Mouse (Mus musculus) fibroblast of lung, adult 2 months (primary cell): ENCODE data around the gene Cavin3.

Source experiments
- DNase-seq: peaks from one replicate; pipeline ENCODE4 v3.0.0-alpha.2; 2011; ENCODE audit warnings: low read depth

Gene Cavin3

DNA sequence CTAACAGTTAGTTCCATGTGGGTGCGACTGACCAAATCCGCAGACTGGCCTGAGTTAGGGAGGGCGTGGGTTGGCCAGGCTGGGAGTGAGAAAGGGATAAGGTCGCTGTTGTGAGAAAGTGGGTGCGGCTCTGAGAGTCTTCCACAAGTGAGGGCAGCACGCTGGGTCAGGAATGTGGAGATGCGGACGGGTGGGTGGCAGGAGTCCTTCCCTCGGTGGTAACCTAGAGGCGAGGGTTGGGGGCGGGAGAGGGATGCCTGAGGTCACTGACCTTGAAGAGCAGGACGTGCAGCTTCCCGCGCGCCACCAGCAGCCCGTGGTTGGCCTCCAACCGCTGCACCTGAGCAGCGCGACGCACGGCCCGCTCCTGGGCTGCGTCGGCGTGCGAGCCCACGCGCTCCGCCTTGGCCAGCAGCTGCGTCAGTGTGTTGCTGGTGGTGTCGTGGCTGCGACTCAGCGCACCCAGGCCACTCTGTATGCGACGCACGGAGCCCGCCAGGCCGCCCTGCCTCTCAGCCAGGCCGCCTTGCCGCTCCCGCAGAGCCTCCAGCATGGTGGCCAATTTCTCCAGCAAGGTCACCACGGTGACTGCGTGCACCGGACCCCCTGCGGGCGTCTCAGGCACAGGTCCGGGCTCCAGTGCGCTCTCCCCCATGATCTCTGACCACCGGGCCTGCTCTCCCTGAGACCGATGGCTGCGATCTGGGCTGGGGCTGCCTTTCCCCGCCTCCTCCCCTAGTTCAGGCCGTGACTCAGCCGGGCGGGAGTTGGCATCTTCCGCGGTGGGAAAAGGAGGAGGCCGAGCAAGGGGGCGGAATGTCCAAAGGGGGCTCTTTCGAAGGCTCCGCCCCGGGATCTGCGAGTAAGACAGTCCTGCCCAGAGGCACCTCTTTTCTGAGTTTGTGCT lies at the start of gene Cavin3:
Cavin3 (minus strand) TSS at position 796 of the 907 bp plus-strand sequence.
- DNase-seq = peak; percentile 82

DNA sequence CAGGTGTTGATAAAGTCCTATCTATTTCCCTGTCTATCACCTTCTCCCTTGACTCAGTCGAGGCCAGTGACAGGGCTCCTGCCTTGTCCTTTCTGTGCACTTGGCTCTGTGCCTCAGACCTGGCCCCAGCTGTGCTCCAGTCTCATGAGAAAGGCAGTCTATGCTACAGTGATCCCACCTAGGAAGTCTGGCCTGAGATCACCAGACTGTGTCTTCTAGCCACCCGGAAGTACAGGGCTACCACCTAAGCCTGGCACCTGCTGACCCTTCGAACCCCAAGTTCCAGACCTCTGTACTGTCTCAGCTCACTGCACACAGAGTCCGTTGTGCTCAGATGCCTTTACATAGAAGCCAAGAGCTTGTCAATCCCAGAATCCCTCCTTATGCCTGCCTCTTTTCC lies 46.0 kb upstream of the Cavin3 start:
- no peak for DNase-seq

DNA sequence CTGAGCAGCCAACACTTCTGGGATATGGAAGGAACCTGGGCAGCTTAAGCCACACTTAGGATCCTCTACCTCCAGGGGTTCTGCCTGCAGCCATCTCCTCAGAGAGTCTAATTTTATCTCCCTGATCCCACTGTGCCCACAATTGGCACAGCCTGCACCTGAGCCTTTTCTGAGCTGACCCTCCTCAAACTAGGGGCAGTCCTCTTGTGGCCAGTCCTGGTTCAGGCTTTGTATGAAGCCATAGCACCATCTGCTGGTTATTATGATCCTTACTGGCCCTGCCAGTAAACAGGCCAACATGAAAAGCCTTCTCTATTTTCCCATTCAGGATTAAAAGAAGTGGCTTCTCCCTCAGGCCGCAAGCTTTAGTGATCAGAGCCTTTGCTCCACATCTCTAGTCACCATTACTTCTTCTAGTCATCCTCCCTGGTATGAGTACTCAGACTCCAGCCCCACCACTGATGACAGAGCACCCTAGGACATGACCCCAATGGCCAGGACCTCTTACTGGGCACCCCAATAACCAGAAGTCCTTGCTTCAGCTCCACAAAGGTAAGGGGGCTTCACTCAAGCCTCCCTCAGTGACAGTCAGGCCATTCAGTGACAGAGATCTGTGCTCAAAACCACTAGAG lies 45.3 kb upstream of the Cavin3 start:
- DNase-seq = no peak

DNA sequence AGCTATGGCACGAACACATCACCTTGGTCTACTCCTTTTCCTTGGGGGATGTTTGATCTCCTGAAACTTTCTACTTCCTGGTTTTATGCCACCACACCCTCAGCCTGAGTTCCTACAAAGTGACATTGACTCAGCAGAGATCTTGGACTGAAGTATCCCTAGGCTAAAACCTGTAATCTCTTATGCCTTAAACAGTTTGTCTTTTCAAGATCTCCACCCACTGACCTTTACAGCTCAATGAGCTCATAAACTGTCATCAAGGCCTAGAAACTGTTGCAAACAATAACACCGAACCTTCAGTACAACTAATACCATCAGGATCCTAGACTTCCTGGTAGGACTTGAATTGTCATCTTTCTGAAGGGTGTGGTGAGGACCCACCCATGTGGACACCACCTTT lies 42.1 kb upstream of the Cavin3 start:
- no peak for DNase-seq

DNA sequence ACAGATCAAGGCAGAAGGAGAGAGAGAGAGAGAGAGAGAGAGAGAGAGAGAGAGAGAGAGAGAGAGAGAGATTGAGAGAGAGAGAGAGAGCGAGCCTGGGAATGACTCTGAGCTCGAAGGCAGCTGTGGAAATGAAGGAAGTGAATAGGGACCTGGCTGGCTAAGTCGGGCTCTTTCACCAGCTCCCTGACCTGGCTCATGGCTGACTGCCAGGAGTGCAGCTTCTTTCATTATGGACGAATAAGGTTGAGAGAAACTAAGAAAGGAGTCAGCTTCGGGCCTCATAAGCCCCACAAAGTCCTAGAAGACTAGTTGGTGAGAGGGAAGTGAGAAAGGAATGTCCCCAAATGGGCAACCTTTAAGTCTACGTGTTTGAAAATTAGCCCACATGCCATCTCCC lies 38.1 kb upstream of the Cavin3 start:
- DNase-seq = no peak

DNA sequence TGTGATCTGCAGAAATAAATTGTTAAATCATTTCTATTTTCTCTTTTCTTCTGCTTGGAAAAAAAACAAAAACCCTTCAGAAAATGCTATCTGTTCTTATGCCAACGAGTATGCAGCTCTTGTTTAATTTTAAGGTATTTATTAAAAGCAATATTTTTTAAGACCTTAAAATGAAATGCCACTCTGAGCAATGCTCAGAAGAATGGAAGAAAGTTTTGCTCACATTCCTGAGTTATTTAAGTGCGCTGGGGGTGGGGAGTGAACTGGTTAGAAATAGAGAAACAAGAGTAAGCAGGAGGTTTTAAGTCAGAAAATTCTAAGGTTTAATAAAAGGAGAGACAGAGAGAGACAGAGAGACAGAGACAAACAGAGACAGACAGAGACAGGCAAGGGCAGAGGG lies 37.7 kb upstream of the Cavin3 start:
- DNase-seq = no peak

- DNase-seq = no peak
Observed at GRCm38 (mm10) chr7:105519336-105519735, 37.2 kb upstream of the Cavin3 start.

GRCm38 (mm10) chr7:105516669-105517360 lies 34.7 kb upstream of the Cavin3 start:
- no peak for DNase-seq

- DNase-seq = no peak
Observed at GRCm38 (mm10) chr7:105515178-105515577, 33.1 kb upstream of the Cavin3 start.

GRCm38 (mm10) chr7:105514561-105514960 lies 32.5 kb upstream of the Cavin3 start:
- DNase-seq = no peak

DNA sequence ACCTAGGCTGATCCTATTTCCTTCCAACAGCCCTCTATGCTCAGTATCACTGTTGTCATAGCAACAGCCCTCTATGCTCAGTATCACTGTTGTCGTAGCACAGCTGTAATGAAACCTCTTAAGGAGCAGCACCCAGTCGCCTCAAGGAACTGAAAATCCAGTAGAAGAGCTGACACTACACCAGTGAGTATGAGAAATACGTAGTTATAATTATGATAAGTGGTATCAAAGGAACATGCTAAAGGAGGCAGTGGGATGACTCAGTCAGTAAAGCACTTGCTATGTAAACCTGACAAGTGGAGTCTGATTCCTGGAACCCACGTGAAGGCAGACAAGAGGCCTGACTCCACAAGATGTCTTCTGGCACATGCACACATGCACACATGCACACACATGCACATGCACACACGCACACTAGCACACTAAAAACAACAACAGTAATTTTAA lies 31.8 kb upstream of the Cavin3 start:
- DNase-seq = no peak

DNA sequence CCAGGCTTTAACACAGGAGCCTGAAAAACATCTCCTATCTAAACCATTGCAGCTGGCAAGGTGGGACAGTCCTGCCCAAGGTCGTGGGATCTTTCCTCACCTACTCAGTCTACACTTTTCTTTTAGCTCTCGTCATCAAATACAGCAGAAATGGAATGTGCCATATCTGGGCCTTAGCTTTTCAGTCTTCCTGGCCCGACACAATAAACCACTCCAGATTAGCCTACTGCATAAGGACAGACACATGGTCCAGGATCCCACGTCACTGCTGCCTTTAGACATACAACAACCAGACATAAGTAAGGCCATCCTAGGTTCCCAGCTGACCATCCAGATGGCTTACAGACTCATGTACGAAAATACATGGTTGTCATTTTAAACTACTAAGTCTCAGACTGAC lies 28.0 kb upstream of the Cavin3 start:
- no peak for DNase-seq

DNA sequence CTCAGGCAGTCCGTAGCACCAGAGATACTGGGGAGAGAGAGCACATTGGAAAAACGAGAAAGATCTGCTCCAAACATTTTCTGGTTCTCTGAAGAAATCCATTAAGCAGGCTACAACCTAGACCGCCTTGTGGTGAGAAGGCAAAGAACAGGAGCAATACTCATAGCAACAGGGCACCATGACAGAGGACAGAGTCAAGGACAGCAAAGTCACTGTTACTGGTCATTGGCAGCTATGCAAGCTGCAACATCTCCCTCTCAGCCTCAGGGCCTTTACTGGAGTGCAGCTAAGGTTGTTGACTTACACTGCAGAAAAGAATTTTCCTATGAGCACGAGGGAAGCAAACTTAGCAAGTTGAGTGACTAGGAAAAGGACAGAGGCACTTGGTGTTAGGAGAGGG lies 25.2 kb upstream of the Cavin3 start:
- no peak for DNase-seq

- no peak for DNase-seq
Observed at GRCm38 (mm10) chr7:105501984-105502383, 19.9 kb upstream of the Cavin3 start.

GRCm38 (mm10) chr7:105499676-105500075 lies 17.6 kb upstream of the Cavin3 start:
- no peak for DNase-seq

DNA sequence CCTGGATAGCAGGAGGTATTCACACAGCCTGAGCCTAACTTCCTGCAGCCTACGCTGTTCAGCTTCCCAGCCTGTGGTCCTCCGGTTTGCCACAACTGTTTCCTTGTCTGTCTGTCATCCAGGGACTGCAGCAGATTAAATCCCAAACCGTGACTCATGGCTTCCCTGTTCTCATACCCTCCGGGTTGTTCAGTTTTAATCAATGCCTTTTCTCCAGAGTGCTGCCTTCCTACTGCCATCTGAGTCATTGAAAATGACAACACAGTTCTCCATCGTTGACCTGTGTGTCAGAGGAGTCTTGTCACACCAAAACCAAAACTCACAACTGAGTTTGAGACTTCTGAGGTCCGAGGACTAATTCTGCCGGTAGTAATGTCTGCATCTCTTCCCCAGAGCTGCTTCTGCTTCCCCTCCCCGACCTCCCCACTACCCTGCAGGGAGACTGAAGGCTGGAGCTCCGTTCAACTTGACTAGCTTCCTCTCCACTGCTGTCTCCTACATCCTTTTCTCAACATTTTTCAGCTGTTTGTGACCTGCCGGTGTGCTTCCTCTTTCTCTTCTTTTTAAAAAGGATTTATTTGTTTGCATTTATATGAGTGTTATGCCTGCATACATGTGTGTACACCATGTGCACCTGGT lies 16.9 kb upstream of the Cavin3 start:
- DNase-seq = peak; percentile 73

DNA sequence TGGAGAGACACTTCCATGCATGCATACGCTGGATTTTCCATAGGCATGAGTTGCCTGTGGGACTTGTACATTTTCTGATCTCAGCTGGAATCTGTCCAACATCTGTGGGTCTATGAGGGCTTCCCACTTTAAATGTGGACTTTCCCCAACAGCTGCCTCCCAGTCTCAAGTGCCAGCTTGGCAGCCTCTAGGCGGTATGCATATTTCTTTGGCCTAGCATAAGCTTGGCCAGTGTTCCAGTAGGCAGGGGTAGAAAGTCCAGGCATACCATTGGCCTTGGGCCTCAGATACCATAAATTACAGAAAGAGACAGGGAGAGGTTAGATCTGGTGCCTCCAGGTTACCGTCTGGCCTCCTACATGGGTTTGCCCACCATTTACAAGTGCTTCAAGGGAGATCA lies 15.8 kb upstream of the Cavin3 start:
- DNase-seq = no peak

- DNase-seq = no peak
Observed at GRCm38 (mm10) chr7:105487104-105487876, 5.2 kb upstream of the Cavin3 start.

GRCm38 (mm10) chr7:105485029-105485428 lies 2.9 kb upstream of the Cavin3 start:
- no peak for DNase-seq

DNA sequence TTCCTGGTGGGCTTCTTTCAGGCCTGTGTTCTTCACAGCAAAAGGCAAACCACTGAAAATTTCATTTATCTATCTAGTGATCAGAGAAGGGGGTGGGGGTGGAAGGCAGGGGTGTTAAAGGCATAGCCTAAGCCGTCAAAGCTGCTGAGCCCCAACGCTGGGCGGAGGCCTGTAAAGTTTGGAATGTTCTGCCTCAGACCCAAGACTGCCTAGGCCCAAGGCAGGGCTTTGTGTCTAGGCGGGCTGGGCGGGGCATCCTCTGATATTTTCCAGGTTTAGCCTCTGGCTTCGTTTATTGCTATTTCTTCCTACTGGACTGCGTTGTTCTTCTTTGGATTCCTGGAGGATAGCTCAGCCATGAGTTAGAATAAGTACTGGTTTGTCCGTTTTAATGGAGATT lies 326 bp upstream of the Cavin3 start:
- DNase-seq = peak; percentile 83
